Mouse (Mus musculus): ENCODE measurements around the gene Sumf1. TPM values are rescaled to one million over a fixed set of nuclear protein-coding genes. Genes with fewer than 3 reads are reported as not detected.

Gene Sumf1
- polyA plus RNA-seq, 1 experiment: 41.0 TPM

- DNase-seq: peak; percentile 2
- Histone ChIP-seq H3K4me1 (ENCODE audit: control insufficient read depth, insufficient read depth, low read length) (peaks cover 5% of the 10 kb centered on the region; the same call in 1 of the 2 replicates), H3K4me3 (replicated peaks; ENCODE audit: extremely low read depth, low read depth, low read length) (no peak overlapping the region)
- 73% methylated on average over 2 of the region's 2 CpGs for WGBS
- no peak for TF ChIP-seq CTCF (IDR thresholded peaks at IDR 0.05; ENCODE audit: insufficient read depth, low read length)
- TF ChIP-seq POLR2A (IDR thresholded peaks at IDR 0.05; ENCODE audit: borderline replicate concordance, extremely low read depth, low read depth, low read length): no peak
Observed at GRCm38 (mm10) chr6:108225027-108225426, 39.6 kb upstream of the Sumf1 start.

DNA sequence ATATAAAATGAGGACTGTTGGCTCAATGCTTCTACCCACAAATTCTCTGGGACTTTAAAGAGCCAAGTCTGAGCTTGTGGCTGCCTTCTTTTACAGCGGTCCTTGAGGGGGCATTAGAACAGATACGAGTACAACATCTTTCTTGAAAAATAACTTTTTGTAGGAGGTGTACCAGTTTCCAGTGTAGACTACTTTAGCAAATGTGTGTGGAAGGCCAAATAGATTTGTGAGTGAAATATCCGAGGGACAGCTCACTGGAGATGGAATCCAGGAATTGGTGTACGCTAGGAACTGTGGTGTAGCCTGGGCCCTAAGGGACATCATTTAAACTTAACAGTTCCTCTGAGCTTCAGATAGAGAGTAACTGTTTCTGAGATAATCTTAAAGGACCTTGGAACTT, 39.0 kb upstream of the Sumf1 start:
- Histone ChIP-seq H3K4me1 (ENCODE audit: control insufficient read depth, insufficient read depth, low read length) (peaks cover 5% of the 10 kb centered on the region; the same call in 1 of the 2 replicates), H3K4me3 (replicated peaks; ENCODE audit: extremely low read depth, low read depth, low read length) (no peak overlapping the region)
- peak; percentile 1 for DNase-seq
- no peak for TF ChIP-seq POLR2A (IDR thresholded peaks at IDR 0.05; ENCODE audit: borderline replicate concordance, extremely low read depth, low read depth, low read length)
- no peak for TF ChIP-seq CTCF (IDR thresholded peaks at IDR 0.05; ENCODE audit: insufficient read depth, low read length)
- WGBS: 92% methylated on average over 4 of the region's 4 CpGs

- TF ChIP-seq POLR2A (IDR thresholded peaks at IDR 0.05; ENCODE audit: borderline replicate concordance, extremely low read depth, low read depth, low read length) (no peak), CTCF (IDR thresholded peaks at IDR 0.05; ENCODE audit: insufficient read depth, low read length) (no peak)
- DNase-seq: no peak
- no peak overlapping the region for H3K4me3 ChIP-seq (replicated peaks; ENCODE audit: extremely low read depth, low read depth, low read length)
- 75% methylated on average over 5 of the region's 5 CpGs for WGBS
- H3K4me1 ChIP-seq (ENCODE audit: control insufficient read depth, insufficient read depth, low read length): peaks cover 6% of the 10 kb centered on the region
Observed at GRCm38 (mm10) chr6:108222875-108223274, 37.5 kb upstream of the Sumf1 start.

- DNase-seq: no peak
- Histone ChIP-seq H3K4me1 (ENCODE audit: control insufficient read depth, insufficient read depth, low read length) (peaks cover 6% of the 10 kb centered on the region), H3K4me3 (replicated peaks; ENCODE audit: extremely low read depth, low read depth, low read length) (no peak overlapping the region)
- WGBS: 23% methylated on average over 5 of the region's 5 CpGs
- TF ChIP-seq CTCF (IDR thresholded peaks at IDR 0.05; ENCODE audit: insufficient read depth, low read length) (no peak), POLR2A (IDR thresholded peaks at IDR 0.05; ENCODE audit: borderline replicate concordance, extremely low read depth, low read depth, low read length) (no peak)
Observed at GRCm38 (mm10) chr6:108222435-108222834, 37.1 kb upstream of the Sumf1 start.

- 87% methylated on average over 3 of the region's 3 CpGs for WGBS
- DNase-seq: no peak
- H3K4me1 ChIP-seq (ENCODE audit: control insufficient read depth, insufficient read depth, low read length): peaks cover 9% of the 10 kb centered on the region
- TF ChIP-seq CTCF (IDR thresholded peaks at IDR 0.05; ENCODE audit: insufficient read depth, low read length) (no peak), POLR2A (IDR thresholded peaks at IDR 0.05; ENCODE audit: borderline replicate concordance, extremely low read depth, low read depth, low read length) (no peak)
- H3K4me3 ChIP-seq (replicated peaks; ENCODE audit: extremely low read depth, low read depth, low read length): no peak overlapping the region
Observed at GRCm38 (mm10) chr6:108217987-108218386, 32.6 kb upstream of the Sumf1 start.

DNA sequence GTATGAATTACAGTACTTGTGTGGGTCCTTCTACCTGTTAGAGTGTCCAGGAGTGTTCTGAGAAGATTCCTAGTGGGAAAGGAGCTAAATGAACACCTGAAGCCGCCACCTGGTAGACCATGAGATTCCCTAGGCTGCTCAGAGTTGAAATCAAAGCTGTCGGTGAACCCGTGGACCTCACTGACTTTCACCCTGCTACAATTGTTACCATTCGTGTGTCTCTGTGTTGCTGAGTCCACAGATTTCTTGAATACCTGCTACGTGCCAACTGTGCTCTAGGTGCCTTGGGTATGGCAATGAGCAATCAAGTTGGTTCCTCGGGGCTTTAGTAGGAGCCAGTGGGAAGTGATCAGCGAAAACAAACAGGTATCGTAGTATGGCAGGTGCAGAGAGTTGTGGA, 31.4 kb upstream of the Sumf1 start:
- H3K4me3 ChIP-seq (replicated peaks; ENCODE audit: extremely low read depth, low read depth, low read length): no peak overlapping the region
- no peak for DNase-seq
- peaks cover 7% of the 10 kb centered on the region for H3K4me1 ChIP-seq (ENCODE audit: control insufficient read depth, insufficient read depth, low read length)
- 75% methylated on average over 8 of the region's 8 CpGs for WGBS
- no peak for TF ChIP-seq POLR2A (IDR thresholded peaks at IDR 0.05; ENCODE audit: borderline replicate concordance, extremely low read depth, low read depth, low read length)
- TF ChIP-seq CTCF (IDR thresholded peaks at IDR 0.05; ENCODE audit: insufficient read depth, low read length): no peak

DNA sequence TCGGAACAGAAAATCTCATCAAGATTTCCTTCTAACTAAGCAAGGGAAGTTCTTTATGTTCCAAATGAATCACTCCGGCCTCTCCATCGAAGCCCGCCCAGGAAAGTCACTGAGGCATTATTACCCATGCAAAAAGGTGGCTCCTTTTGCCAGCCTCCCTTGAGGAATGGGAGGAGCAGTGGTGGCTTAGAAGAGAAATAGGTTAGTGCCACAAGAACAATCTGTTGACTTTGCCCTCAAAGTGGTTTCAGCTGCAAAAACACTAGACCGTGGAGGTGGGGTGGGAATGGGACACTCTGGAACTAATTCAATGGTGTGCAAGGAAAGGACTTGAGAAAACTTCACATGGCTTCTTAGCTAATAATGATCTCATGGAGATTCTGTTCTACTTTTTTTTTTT, 30.7 kb upstream of the Sumf1 start:
- DNase-seq: peak; percentile 56
- Histone ChIP-seq H3K4me1 (ENCODE audit: control insufficient read depth, insufficient read depth, low read length) (peaks cover 7% of the 10 kb centered on the region), H3K4me3 (replicated peaks; ENCODE audit: extremely low read depth, low read depth, low read length) (no peak overlapping the region)
- TF ChIP-seq POLR2A (IDR thresholded peaks at IDR 0.05; ENCODE audit: borderline replicate concordance, extremely low read depth, low read depth, low read length): no peak
- TF ChIP-seq CTCF (IDR thresholded peaks at IDR 0.05; ENCODE audit: insufficient read depth, low read length): no peak
- WGBS: 56% methylated on average over 5 of the region's 5 CpGs

DNA sequence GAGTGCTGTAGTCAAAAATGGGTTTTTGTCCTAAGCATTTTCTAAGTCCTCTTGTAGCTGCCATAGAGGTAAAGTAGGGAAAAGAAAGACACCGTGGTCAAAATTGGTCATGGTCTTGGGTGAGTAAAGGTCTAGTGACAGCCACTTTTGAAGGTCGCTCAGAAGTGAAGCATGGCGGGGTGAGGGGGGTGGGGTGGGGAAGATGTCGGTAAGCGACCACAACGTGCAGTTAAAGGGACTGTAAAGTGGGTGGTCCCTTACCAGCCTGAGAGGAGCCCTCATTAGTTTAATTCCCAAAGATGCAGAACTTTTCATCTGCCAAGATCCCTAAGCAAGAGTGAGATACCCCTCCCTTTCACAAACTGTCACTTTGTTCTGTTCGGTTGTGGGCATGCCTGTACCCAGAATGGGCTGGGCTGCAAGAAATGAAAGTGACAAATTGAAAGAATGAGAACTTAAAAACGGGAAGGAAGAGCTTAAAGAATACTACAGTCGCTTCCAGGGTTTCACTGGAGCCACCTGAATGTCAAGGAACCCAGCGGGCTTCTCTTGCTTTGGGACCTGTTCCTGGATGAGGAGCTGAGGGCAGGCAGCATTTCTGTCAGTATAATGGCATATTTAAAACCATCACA, 29.0 kb upstream of the Sumf1 start:
- DNase-seq: no peak
- Histone ChIP-seq H3K4me3 (replicated peaks; ENCODE audit: extremely low read depth, low read depth, low read length) (peak overlapping the region; percentile 95), H3K4me1 (ENCODE audit: control insufficient read depth, insufficient read depth, low read length) (peaks cover 4% of the 10 kb centered on the region)
- TF ChIP-seq CTCF (IDR thresholded peaks at IDR 0.05; ENCODE audit: insufficient read depth, low read length): no peak
- 3% methylated on average over 10 of the region's 10 CpGs for WGBS

DNA sequence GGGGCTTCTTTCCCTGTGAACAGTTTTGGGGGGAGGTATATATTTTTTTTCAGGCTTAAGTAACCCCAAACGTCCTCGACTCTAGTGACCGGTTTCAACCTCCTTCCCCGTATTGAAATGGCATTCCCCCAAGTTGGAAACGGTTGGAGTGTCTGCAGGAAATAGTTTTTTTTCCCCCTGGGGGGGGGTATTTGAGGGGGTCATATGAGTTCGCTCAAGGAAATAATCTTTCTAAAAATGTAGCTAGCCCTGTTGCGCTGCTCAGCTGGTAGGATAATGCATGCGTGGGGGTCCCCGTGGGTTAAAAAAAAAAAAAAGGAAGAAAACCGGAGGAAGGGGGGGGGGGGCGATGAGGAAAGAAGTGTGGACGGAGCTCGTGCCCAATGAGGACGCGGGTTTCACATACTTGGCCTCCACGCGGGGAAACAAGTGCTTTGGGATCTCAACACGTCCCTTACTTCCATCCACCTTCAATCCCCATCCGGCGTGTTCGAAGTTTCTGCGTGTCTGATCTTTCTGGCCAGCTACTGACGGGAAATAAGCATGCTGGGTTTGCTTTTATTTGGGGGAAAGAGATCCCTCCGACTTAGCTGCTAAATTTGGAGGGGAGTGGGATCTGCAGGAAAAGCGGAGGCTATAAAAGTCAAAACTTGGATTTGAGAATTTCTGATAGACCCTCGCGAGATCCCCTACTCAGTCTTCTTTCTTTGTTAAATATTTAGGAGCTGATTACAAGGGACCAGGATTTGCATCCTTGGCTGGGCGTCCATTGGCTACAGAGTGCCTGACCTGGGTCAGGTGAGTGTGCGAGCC, 28.3 kb upstream of the Sumf1 start:
- whole genome bisulfite sequencing: 2% methylated on average over 28 of the region's 29 CpGs
- Histone ChIP-seq H3K4me3 (replicated peaks; ENCODE audit: extremely low read depth, low read depth, low read length) (peak overlapping the region; percentile 95), H3K4me1 (ENCODE audit: control insufficient read depth, insufficient read depth, low read length) (peaks cover 3% of the 10 kb centered on the region)
- no peak for DNase-seq
- TF ChIP-seq POLR2A (IDR thresholded peaks at IDR 0.05; ENCODE audit: borderline replicate concordance, extremely low read depth, low read depth, low read length) (no peak), CTCF (IDR thresholded peaks at IDR 0.05; ENCODE audit: insufficient read depth, low read length) (no peak)

- under 1% methylated on average over 27 of the region's 27 CpGs for WGBS
Observed at GRCm38 (mm10) chr6:108212881-108213295, 27.5 kb upstream of the Sumf1 start, which contains the start of gene Itpr1. TSS of gene Itpr1 (plus strand) at chr6:108213096.

More at GRCm38 (mm10) chr6:108212881-108213295, 27.5 kb upstream of the Sumf1 start, which contains the start of gene Itpr1:
- peak within 1 kb of the TSS; percentile 95 for H3K4me3 ChIP-seq (replicated peaks; ENCODE audit: extremely low read depth, low read depth, low read length)
- peak; percentile 98 for DNase-seq
- TF ChIP-seq CTCF (IDR thresholded peaks at IDR 0.05; ENCODE audit: insufficient read depth, low read length) (no peak), POLR2A (IDR thresholded peaks at IDR 0.05; ENCODE audit: borderline replicate concordance, extremely low read depth, low read depth, low read length) (peak; percentile 99)
- peaks cover 3% of the 10 kb centered on the region; the same call in 1 of the 2 replicates for H3K4me1 ChIP-seq (ENCODE audit: control insufficient read depth, insufficient read depth, low read length)
